Mouse (Mus musculus) gastrocnemius, postnatal 4 days (tissue): ENCODE results near the gene Fance. TPM values are rescaled to one million over a fixed set of nuclear protein-coding genes. Genes with fewer than 3 reads are reported as not detected.

Experiments used
- DNase-seq, 2 experiments: peaks; one replicate each; pipeline ENCODE4 v3.0.0; 2021 to 2022; ENCODE audit warnings: low spot score in 2 of 2, mixed read lengths in 2 of 2
- total RNA-seq, 2 experiments: library from RNA; stranded (reverse); gene quantifications; 2 replicates each; pipeline ENCODE4 v1.2.3; 2021

Gene Fance
- total RNA-seq, 2 experiments from 2014 or later: 24.9 to 25.4 TPM

- no peak for DNase-seq
These were observed 61.2 kb downstream of the Fance start for GRCm38 (mm10) chr17:28374494-28374893.

GRCm38 (mm10) chr17:28375592-28376061 is 62.3 kb downstream of the Fance start:
- no peak for DNase-seq

Other genes with a start within 250 kb of the Fance start
- under 1 TPM; 0.70 to 0.93 TPM for gene Tcp11, start 232.9 kb upstream of the Fance start, total RNA-seq
- gene Scube3, start 171.4 kb upstream of the Fance start, total RNA-seq: 1 to 10 TPM; 1.6 to 2.4 TPM
- gene Zfp523, start 136.4 kb upstream of the Fance start, total RNA-seq: 10 to 100 TPM; 31.7 to 38.2 TPM
- gene Def6, start 105.7 kb upstream of the Fance start, total RNA-seq: 1 to 10 TPM; 4.7 to 4.8 TPM
- 10 to 100 TPM; 34.3 to 37.6 TPM for gene Ppard, start 80.8 kb upstream of the Fance start, total RNA-seq
- 100 to 1,000 TPM; 919 to 955 TPM for gene Rpl10a, start 15.0 kb downstream of the Fance start, total RNA-seq
- gene Tead3, start 37.3 kb downstream of the Fance start, total RNA-seq: 10 to 100 TPM; 24.3 to 24.6 TPM
- under 1 TPM; 0.47 to 0.57 TPM for gene Tulp1, start 51.7 kb downstream of the Fance start, total RNA-seq
- gene Fkbp5, start 204.0 kb downstream of the Fance start, total RNA-seq: 10 to 100 TPM; 11.5 to 12.0 TPM
- not detected for gene Armc12, start 217.3 kb downstream of the Fance start, total RNA-seq
- gene Clpsl2, start 235.9 kb downstream of the Fance start, total RNA-seq: not detected
- gene Clps, start 247.2 kb downstream of the Fance start, total RNA-seq: not detected